Mouse (Mus musculus): ENCODE results near the gene Angptl4. TPM values are rescaled to one million over a fixed set of nuclear protein-coding genes. Genes with fewer than 3 reads are reported as not detected.

The Angptl4 gene
- polyA plus RNA-seq, 1 experiment from 2014 or later: 45.6 TPM

- Histone ChIP-seq H3K27ac (peak overlapping the region; percentile 88), H3K9me3 (no peaks in the 10 kb centered on the region), H3K36me3 (peaks cover 38% of the 10 kb centered on the region), H3K4me2 (replicated peaks) (peak overlapping the region; percentile 84), H3K4me3 (peak overlapping the region; percentile 57), H3K4me1 (peaks cover 21% of the 10 kb centered on the region), H3K9ac (peak overlapping the region; percentile 70), H3K27me3 (no peaks in the 10 kb centered on the region)
- WGBS: under 1% methylated on average over 88 of the region's 89 CpGs
- peak; percentile 94 for ATAC-seq (ENCODE audit: insufficient number of reproducible peaks, insufficient read depth, low FRiP score, low TSS enrichment)
Measured at GRCm38 (mm10) chr17:33817184-33817968, 35.7 kb upstream of the Angptl4 start.

GRCm38 (mm10) chr17:33816612-33817011 lies 35.0 kb upstream of the Angptl4 start:
- ATAC-seq (ENCODE audit: insufficient number of reproducible peaks, insufficient read depth, low FRiP score, low TSS enrichment): no peak; the same call in 1 of the 2 replicates
- H3K9me3 ChIP-seq: no peaks in the 10 kb centered on the region
- H3K27ac ChIP-seq: peak overlapping the region; percentile 88; the same call in 1 of the 2 replicates
- H3K4me2 ChIP-seq (replicated peaks): peak overlapping the region; percentile 84
- H3K27me3 ChIP-seq: no peaks in the 10 kb centered on the region
- H3K9ac ChIP-seq: peak overlapping the region; percentile 70; the same call in 1 of the 2 replicates
- H3K4me3 ChIP-seq: peak overlapping the region; percentile 57; the same call in 1 of the 2 replicates
- WGBS: 64% methylated on average over 5 of the region's 5 CpGs
- H3K4me1 ChIP-seq: peaks cover 16% of the 10 kb centered on the region
- peaks cover 31% of the 10 kb centered on the region for H3K36me3 ChIP-seq

- H3K27ac ChIP-seq: no peak overlapping the region
- ATAC-seq (ENCODE audit: insufficient number of reproducible peaks, insufficient read depth, low FRiP score, low TSS enrichment): no peak
- WGBS: 85% methylated on average over 6 of the region's 6 CpGs
Measured at GRCm38 (mm10) chr17:33815399-33815798, 33.8 kb upstream of the Angptl4 start.

GRCm38 (mm10) chr17:33812990-33813389 lies 31.4 kb upstream of the Angptl4 start:
- Histone ChIP-seq H3K4me2 (replicated peaks) (no peak overlapping the region), H3K4me3 (no peak overlapping the region), H3K27me3 (0 out of 2 replicates have a peak, but pooled peaks cover 6% of the 10 kb centered on the region), H3K9me3 (no peaks in the 10 kb centered on the region), H3K36me3 (no peaks in the 10 kb centered on the region), H3K4me1 (peaks cover 15% of the 10 kb centered on the region), H3K9ac (0 out of 2 replicates have a peak overlapping the region, but pooled peaks have one; percentile 24), H3K27ac (no peak overlapping the region)
- ATAC-seq (ENCODE audit: insufficient number of reproducible peaks, insufficient read depth, low FRiP score, low TSS enrichment): no peak
- WGBS: 59% methylated on average over 4 of the region's 4 CpGs

More at GRCm38 (mm10) chr17:33815399-33815798, 33.8 kb upstream of the Angptl4 start:
- H3K36me3 ChIP-seq: peaks cover 19% of the 10 kb centered on the region
- 0 out of 2 replicates have a peak, but pooled peaks cover 6% of the 10 kb centered on the region for H3K27me3 ChIP-seq
- H3K9ac ChIP-seq: no peak overlapping the region
- H3K9me3 ChIP-seq: no peaks in the 10 kb centered on the region
- no peak overlapping the region for H3K4me3 ChIP-seq
- no peak overlapping the region for H3K4me2 ChIP-seq (replicated peaks)
- H3K4me1 ChIP-seq: peaks cover 23% of the 10 kb centered on the region

GRCm38 (mm10) chr17:33812475-33812874 lies 30.8 kb upstream of the Angptl4 start:
- Histone ChIP-seq H3K4me3 (no peak overlapping the region), H3K9me3 (no peaks in the 10 kb centered on the region), H3K27ac (no peak overlapping the region), H3K36me3 (no peaks in the 10 kb centered on the region), H3K4me1 (peaks cover 11% of the 10 kb centered on the region), H3K9ac (no peak overlapping the region), H3K27me3 (0 out of 2 replicates have a peak, but pooled peaks cover 6% of the 10 kb centered on the region), H3K4me2 (replicated peaks) (no peak overlapping the region)
- WGBS: 42% methylated on average over 3 of the region's 3 CpGs
- no peak for ATAC-seq (ENCODE audit: insufficient number of reproducible peaks, insufficient read depth, low FRiP score, low TSS enrichment)

GRCm38 (mm10) chr17:33811142-33811516 lies 29.5 kb upstream of the Angptl4 start:
- Histone ChIP-seq H3K9me3 (no peaks in the 10 kb centered on the region), H3K4me2 (replicated peaks) (peak overlapping the region; percentile 84), H3K4me1 (peaks cover 7% of the 10 kb centered on the region; the same call in 1 of the 2 replicates), H3K4me3 (peak overlapping the region; percentile 59), H3K27ac (no peak overlapping the region), H3K27me3 (0 out of 2 replicates have a peak, but pooled peaks cover 6% of the 10 kb centered on the region), H3K36me3 (no peaks in the 10 kb centered on the region), H3K9ac (peak overlapping the region; percentile 21; the same call in 1 of the 2 replicates)
- WGBS: 26% methylated on average over 7 of the region's 7 CpGs
- no peak for ATAC-seq (ENCODE audit: insufficient number of reproducible peaks, insufficient read depth, low FRiP score, low TSS enrichment)

- peak within 1 kb of the TSS; percentile 84 for H3K4me2 ChIP-seq (replicated peaks)
- H3K9ac ChIP-seq: peak within 1 kb of the TSS; percentile 51
- peaks cover 7% of the 10 kb centered on the region; the same call in 1 of the 2 replicates for H3K4me1 ChIP-seq
- H3K36me3 ChIP-seq: no peaks in the 10 kb centered on the region
- H3K27me3 ChIP-seq: 0 out of 2 replicates have a peak, but pooled peaks cover 6% of the 10 kb centered on the region
- H3K27ac ChIP-seq: no peak within 1 kb of the TSS
- H3K4me3 ChIP-seq: peak within 1 kb of the TSS; percentile 59
- H3K9me3 ChIP-seq: no peaks in the 10 kb centered on the region
- ATAC-seq (ENCODE audit: insufficient number of reproducible peaks, insufficient read depth, low FRiP score, low TSS enrichment): peak; percentile 95
- WGBS: 1% methylated on average over 36 of the region's 36 CpGs
Measured at GRCm38 (mm10) chr17:33810334-33811141, 28.9 kb upstream of the Angptl4 start, which contains the start of gene Kank3. TSS of gene Kank3 (plus strand) at chr17:33810519.

- 36% methylated on average over 10 of the region's 10 CpGs for WGBS
- Histone ChIP-seq H3K4me1 (peaks cover 7% of the 10 kb centered on the region; the same call in 1 of the 2 replicates), H3K27me3 (0 out of 2 replicates have a peak, but pooled peaks cover 6% of the 10 kb centered on the region), H3K4me2 (replicated peaks) (no peak overlapping the region), H3K36me3 (no peaks in the 10 kb centered on the region), H3K4me3 (no peak overlapping the region), H3K27ac (no peak overlapping the region), H3K9me3 (no peaks in the 10 kb centered on the region), H3K9ac (no peak overlapping the region)
- no peak for ATAC-seq (ENCODE audit: insufficient number of reproducible peaks, insufficient read depth, low FRiP score, low TSS enrichment)
Measured at GRCm38 (mm10) chr17:33808192-33808591, 26.6 kb upstream of the Angptl4 start.

GRCm38 (mm10) chr17:33807181-33807888 lies 25.7 kb upstream of the Angptl4 start:
- Histone ChIP-seq H3K27me3 (0 out of 2 replicates have a peak, but pooled peaks cover 6% of the 10 kb centered on the region), H3K4me2 (replicated peaks) (no peak overlapping the region), H3K36me3 (no peaks in the 10 kb centered on the region), H3K4me1 (peaks cover 7% of the 10 kb centered on the region; the same call in 1 of the 2 replicates), H3K9me3 (no peaks in the 10 kb centered on the region), H3K27ac (no peak overlapping the region), H3K9ac (no peak overlapping the region), H3K4me3 (no peak overlapping the region)
- WGBS: 62% methylated on average over 8 of the region's 9 CpGs
- no peak for ATAC-seq (ENCODE audit: insufficient number of reproducible peaks, insufficient read depth, low FRiP score, low TSS enrichment)

GRCm38 (mm10) chr17:33804745-33805144 lies 23.1 kb upstream of the Angptl4 start:
- WGBS: 65% methylated on average over 1 of the region's 1 CpGs
- no peak overlapping the region for H3K4me2 ChIP-seq (replicated peaks)
- H3K9ac ChIP-seq: no peak overlapping the region
- H3K4me1 ChIP-seq: no peaks in the 10 kb centered on the region
- no peak overlapping the region for H3K27ac ChIP-seq
- no peaks in the 10 kb centered on the region for H3K9me3 ChIP-seq
- no peaks in the 10 kb centered on the region for H3K27me3 ChIP-seq
- no peak for ATAC-seq (ENCODE audit: insufficient number of reproducible peaks, insufficient read depth, low FRiP score, low TSS enrichment)
- no peak overlapping the region for H3K4me3 ChIP-seq
- no peaks in the 10 kb centered on the region for H3K36me3 ChIP-seq

GRCm38 (mm10) chr17:33804205-33804604 lies 22.6 kb upstream of the Angptl4 start:
- no peaks in the 10 kb centered on the region for H3K27me3 ChIP-seq
- ATAC-seq (ENCODE audit: insufficient number of reproducible peaks, insufficient read depth, low FRiP score, low TSS enrichment): no peak
- no peaks in the 10 kb centered on the region for H3K4me1 ChIP-seq
- H3K4me2 ChIP-seq (replicated peaks): no peak overlapping the region
- no peaks in the 10 kb centered on the region for H3K9me3 ChIP-seq
- H3K27ac ChIP-seq: no peak overlapping the region
- no peak overlapping the region for H3K9ac ChIP-seq
- WGBS: 52% methylated on average over 4 of the region's 4 CpGs
- no peaks in the 10 kb centered on the region for H3K36me3 ChIP-seq
- no peak overlapping the region for H3K4me3 ChIP-seq
